Mouse (Mus musculus): ENCODE results near the gene Gm42674. TPM values are rescaled to one million over a fixed set of nuclear protein-coding genes. Genes with fewer than 3 reads are reported as not detected.

Gm42674 gene
- total RNA-seq, 2 experiments from 2014 or later = not detected

DNA sequence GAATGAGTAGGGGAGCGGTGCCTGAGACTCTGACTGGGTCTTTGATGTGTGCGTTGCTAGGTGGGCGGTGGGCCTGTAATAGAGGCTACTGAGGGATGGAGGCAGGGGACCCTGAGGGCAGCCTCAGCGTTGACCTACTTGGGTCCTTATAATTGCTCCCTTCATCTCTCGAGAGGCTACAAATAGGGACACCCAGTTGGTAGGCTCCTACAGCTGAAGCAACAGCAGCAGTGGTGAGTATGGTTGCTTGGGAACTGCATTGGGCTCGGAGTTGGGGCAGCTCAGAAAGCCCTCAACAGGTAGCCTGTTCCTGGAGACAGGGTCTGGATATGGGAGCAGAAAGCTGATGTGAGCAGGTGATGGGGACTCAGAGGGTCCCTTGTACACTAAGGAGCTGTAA lies 1.7 kb upstream of the Gm42674 start:
- no peak overlapping the region for H3K27ac ChIP-seq
- no peak for TF ChIP-seq CTCF (IDR thresholded peaks at IDR 0.05)
- intact Hi-C loops (cut with DNase I) = no loop called here

DNA sequence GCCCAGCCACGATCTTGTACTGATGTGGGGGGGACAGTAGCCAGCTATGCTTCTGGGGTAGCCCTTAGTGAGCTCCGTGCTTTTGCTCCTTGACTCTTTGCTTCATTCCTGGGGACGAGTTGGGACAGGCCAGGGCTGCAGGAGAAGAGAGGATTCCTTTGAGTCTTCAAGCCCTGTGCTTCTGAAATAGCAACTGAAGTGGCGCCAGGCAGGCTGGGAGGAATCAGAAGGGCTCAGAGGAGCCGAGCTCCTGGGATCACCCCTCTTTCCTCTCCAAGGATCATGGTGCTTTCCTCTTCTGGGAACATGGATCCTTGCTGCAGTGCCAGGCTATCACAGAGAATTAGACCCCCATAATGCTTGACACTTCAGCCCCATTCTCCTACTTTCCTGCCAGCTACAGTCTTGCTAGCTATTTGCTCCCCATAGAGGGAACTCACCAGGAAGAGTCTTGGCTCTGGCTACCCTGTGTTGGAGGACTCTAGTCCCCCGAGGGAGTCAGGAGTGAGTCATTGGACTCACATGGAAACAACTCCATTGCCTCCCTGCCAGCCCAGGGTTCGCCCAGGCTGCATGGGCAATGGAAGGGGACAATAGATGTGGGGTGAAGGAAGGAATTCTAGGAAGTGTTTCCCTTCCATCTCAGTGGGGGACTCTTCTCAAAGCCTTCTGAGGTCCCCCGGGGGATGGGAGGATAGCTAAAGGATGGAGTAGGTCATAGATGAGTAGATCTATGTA lies 1.1 kb upstream of the Gm42674 start:
- TF ChIP-seq CTCF (IDR thresholded peaks at IDR 0.05) = no peak
- DNase-seq (ENCODE audit: extremely low spot score in 1 of 2, low spot score in 2 of 2) = no peak
- intact Hi-C loops (cut with DNase I) = no loop called here
- H3K27ac ChIP-seq = no peak overlapping the region
- H3K4me3 ChIP-seq = no peak overlapping the region

More for the DNA sequence above, 1.7 kb upstream of the Gm42674 start:
- DNase-seq (ENCODE audit: extremely low spot score in 1 of 2, low spot score in 2 of 2) = no peak
- no peak overlapping the region for H3K4me3 ChIP-seq

DNA sequence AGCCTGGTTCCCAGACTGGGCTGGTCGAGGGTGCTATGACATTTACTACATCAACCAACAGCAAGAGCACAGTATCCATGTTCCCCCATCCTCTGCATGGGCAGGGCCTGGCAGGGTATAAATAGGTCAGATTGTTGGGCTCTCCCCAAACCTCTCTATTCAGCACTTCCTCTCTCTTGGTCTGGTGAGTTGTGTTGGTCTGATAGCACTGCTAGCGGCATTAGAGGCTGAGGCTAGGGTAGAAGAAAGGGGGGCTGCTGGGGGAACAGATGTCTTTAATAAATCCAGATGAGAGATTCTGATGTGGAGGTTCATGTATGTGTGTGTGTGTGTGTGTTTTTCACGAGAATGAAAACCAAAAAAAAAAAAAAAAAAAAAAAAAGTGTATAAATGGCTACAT lies 1.9 kb downstream of the Gm42674 start, which contains the start of gene S100a4:
S100a4 (plus strand) TSS at position 149 of the 400 bp plus-strand sequence.
- no peak for DNase-seq (ENCODE audit: extremely low spot score in 1 of 2, low spot score in 2 of 2)
- no peak within 1 kb of the TSS for H3K4me3 ChIP-seq
- TF ChIP-seq CTCF (IDR thresholded peaks at IDR 0.05) = no peak
- peak within 1 kb of the TSS; percentile 46; the same call in 1 of the 2 replicates for H3K27ac ChIP-seq
- intact Hi-C loops (cut with DNase I) = loop anchor here (2.0 kb wide), 1 partner anchor 17 kb away; no protein-coding TSS in a partner anchor

DNA sequence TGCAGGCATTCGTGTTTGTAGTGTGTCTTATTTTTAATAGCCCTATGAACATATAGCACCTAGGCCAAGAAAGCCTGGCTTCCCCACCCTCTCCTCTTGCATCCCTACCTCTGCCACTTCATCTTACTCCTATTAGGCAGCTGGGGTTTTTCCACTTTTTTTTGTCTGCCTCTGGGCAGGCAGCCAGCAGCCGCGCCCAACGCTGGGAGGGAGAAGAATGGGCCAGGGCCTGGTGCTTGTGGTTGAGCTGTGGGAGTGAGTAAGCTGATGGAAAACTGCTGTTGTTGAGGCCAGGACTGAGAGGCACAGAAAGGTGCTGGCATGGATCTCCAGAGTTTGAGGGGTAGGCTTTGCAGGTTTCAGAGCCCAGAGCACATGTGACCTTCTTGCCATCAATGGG lies 2.7 kb downstream of the Gm42674 start:
- intact Hi-C loops (cut with DNase I) = loop anchor here (2.0 kb wide), 1 partner anchor 18 kb away; no protein-coding TSS in a partner anchor
- H3K4me3 ChIP-seq = no peak overlapping the region
- peak; percentile 69 to 72 for DNase-seq (ENCODE audit: extremely low spot score in 1 of 2, low spot score in 2 of 2)

DNA sequence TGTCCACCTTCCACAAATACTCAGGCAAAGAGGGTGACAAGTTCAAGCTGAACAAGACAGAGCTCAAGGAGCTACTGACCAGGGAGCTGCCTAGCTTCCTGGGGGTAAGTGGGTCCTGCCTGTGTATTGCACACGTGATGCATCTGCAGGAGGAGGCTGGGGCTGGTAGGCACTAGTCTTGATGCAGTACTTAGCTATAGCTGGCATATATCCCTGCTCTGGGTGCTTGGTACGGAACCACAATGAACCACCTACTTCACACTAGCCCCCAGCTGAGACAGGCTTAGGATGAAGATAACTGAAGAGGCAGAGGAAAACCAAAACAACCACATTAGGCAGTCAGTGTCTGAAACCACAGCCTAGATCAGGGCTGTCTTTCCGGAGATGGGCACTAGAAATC lies 3.3 kb downstream of the Gm42674 start:
- DNase-seq (ENCODE audit: extremely low spot score in 1 of 2, low spot score in 2 of 2) = no peak
- Histone ChIP-seq H3K4me3 (no peak overlapping the region), H3K27ac (no peak overlapping the region; the same call in 1 of the 2 replicates)
- no peak for TF ChIP-seq CTCF (IDR thresholded peaks at IDR 0.05)
- intact Hi-C loops (cut with DNase I) = loop anchor here (2.0 kb wide), 1 partner anchor 18 kb away; no protein-coding TSS in a partner anchor

More for the DNA sequence above, 2.7 kb downstream of the Gm42674 start:
- peak overlapping the region; percentile 46; the same call in 1 of the 2 replicates for H3K27ac ChIP-seq
- no peak for TF ChIP-seq CTCF (IDR thresholded peaks at IDR 0.05)

- H3K27ac ChIP-seq = no peak overlapping the region
- DNase-seq (ENCODE audit: extremely low spot score in 1 of 2, low spot score in 2 of 2) = no peak
- H3K4me3 ChIP-seq = no peak overlapping the region
- intact Hi-C loops (cut with DNase I) = loop anchor here (2.0 kb wide), 1 partner anchor 19 kb away; no protein-coding TSS in a partner anchor
- TF ChIP-seq CTCF (IDR thresholded peaks at IDR 0.05) = no peak
Observed at GRCm38 (mm10) chr3:90605736-90606135, 4.0 kb downstream of the Gm42674 start.

- no peak for TF ChIP-seq CTCF (IDR thresholded peaks at IDR 0.05)
- no peak for DNase-seq (ENCODE audit: extremely low spot score in 1 of 2, low spot score in 2 of 2)
- H3K4me3 ChIP-seq = no peak overlapping the region
- intact Hi-C loops (cut with DNase I) = no loop called here
- no peak overlapping the region for H3K27ac ChIP-seq
Observed at GRCm38 (mm10) chr3:90606185-90606584, 4.5 kb downstream of the Gm42674 start.

GRCm38 (mm10) chr3:90607361-90607760 lies 5.7 kb downstream of the Gm42674 start:
- no peak overlapping the region for H3K27ac ChIP-seq
- TF ChIP-seq CTCF (IDR thresholded peaks at IDR 0.05) = no peak
- no peak overlapping the region for H3K4me3 ChIP-seq
- intact Hi-C loops (cut with DNase I) = no loop called here
- no peak for DNase-seq (ENCODE audit: extremely low spot score in 1 of 2, low spot score in 2 of 2)

DNA sequence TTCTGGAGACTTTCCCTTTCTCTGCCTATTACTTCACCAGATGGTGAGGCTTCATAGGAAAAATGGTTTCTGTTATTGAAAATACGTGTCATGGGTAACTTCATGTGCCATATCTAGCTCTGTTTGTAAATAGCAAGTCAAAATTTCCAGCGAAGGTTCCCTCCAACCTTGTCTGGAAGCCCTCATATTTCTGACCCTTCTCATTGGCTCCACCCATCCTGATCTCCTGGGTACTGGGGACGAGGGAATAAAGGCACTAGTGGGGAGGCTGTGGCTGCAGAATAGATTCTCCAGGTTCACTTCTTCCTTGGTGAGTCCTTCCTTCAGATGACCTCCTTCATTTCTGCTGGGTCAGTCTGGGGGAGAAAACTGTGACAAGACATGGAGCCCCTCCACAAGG lies 6.5 kb downstream of the Gm42674 start, which contains the start of gene S100a5:
S100a5 (plus strand) TSS at position 301 of the 400 bp plus-strand sequence.
- intact Hi-C loops (cut with DNase I) = no loop called here
- no peak within 1 kb of the TSS for H3K27ac ChIP-seq
- no peak within 1 kb of the TSS for H3K4me3 ChIP-seq
- no peak for TF ChIP-seq CTCF (IDR thresholded peaks at IDR 0.05)
- DNase-seq (ENCODE audit: extremely low spot score in 1 of 2, low spot score in 2 of 2) = no peak

DNA sequence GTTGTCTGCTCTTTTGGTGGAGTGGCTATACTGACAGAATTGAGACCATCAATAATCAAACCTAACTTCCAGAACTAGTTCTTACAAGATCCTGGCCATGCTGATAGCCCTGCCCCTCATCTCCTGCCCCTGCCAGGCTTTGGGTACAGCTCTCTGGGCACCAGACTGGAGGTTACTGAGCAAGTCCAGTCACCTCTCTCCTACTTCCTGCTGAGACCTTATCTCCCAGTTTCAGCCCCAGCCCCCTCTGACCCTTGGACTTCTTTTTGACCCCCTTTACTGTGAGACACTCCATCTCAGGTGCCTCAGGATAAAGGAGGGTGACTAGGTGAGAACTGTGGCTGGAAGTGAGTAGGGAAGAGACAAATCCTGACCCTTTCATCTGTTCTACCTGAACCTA lies 7.4 kb downstream of the Gm42674 start:
- no peak overlapping the region for H3K4me3 ChIP-seq
- TF ChIP-seq CTCF (IDR thresholded peaks at IDR 0.05) = no peak
- no peak for DNase-seq (ENCODE audit: extremely low spot score in 1 of 2, low spot score in 2 of 2)
- intact Hi-C loops (cut with DNase I) = no loop called here
- no peak overlapping the region for H3K27ac ChIP-seq

GRCm38 (mm10) chr3:90611494-90611893 lies 9.8 kb downstream of the Gm42674 start:
- no peak for DNase-seq (ENCODE audit: extremely low spot score in 1 of 2, low spot score in 2 of 2)
- Histone ChIP-seq H3K27ac (no peak overlapping the region), H3K4me3 (no peak overlapping the region)
- TF ChIP-seq CTCF (IDR thresholded peaks at IDR 0.05) = no peak
- intact Hi-C loops (cut with DNase I) = no loop called here

DNA sequence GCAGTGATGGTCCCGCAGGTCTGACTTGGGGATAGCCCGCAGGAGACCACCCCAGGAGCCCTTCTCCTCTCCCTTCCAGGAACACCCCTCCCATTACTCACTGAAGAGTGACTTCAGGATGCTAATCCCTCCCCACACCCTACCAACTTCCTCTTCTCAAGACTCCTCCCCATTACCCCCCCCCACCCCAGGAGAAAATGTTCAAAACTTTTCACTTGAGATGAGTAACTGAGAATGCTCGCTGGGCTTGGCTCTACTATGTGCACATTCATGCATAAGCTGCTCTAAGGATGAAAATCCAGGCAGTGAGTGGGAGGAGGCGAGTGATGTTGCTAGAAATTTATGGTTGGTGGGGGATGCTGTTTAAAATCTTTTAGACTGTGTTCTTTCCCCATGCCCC lies 10.4 kb downstream of the Gm42674 start:
- no peak overlapping the region for H3K4me3 ChIP-seq
- no peak overlapping the region for H3K27ac ChIP-seq
- intact Hi-C loops (cut with DNase I) = loop anchor here (1.0 kb wide), 1 partner anchor 25 kb away; no protein-coding TSS in a partner anchor
- TF ChIP-seq CTCF (IDR thresholded peaks at IDR 0.05) = no peak
- no peak for DNase-seq (ENCODE audit: extremely low spot score in 1 of 2, low spot score in 2 of 2)

Data from left cerebral cortex, adult 2 months (tissue).